Mouse (Mus musculus) frontal cortex, postnatal 25 days (tissue): ENCODE results near the gene Mmp25.
A peak's percentile ranks its signal among the peaks of the same experiment; 100 is the strongest.
"Not testable (repeated sequence)": the region's sequence is repeated elsewhere in the genome, so short reads cannot be mapped to it uniquely, and the experiment has no call there.

Experiments used
- DNase-seq, 2 experiments: peaks; one replicate each; pipeline ENCODE4 v3.0.0; 2022; ENCODE audit warnings: low spot score in 2 of 2

The Mmp25 gene

DNA sequence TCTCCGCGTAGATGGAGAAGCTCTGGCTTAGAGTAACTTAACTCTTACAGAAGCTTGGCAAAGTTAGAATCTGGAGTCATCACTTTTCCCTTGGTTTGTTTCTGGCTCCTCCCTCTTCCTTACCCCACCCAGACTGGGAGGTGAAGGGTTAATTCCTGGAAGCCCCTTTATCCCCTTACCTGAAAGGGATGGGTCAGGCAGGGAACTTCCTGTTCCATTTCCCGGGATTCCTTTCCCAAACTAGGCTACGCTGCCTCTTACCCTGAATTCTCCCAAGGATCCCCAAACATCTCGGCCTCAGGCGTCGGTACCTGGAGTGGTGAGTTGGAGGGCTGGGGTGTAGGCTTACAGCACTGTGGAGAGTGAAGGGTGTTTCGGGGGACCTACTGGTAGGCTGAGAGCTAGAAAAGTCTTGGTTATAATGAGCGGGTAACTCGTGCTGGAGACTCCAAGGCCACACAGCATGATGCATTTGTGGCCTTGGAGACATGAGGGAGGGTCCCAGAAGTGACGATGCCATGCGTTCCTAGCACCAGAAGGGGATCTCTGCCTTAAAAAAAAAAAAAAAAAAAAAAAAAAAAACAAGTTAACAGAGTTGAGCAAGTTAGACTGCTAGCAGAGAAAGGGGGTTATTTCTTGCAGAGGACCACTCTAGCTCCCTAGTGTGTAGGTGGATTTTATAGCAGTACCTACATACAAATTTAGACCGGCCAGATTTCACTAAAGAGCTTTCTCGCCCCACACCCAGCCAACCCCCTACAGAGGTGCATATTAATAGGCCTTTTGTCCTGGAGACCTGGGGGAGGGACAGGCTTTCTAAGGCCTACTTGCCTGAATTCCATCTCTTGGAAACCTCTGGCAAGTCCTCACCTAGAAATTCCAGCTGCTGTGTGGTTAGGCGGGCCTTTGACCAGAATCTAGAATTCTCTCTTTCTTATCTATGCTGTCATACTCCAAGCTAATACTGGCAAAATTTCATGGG is 44.1 kb downstream of the Mmp25 start, which contains the start of gene Zscan10:
TSS of gene Zscan10 (plus strand) at position 216 of the 982 bp plus-strand sequence.
- no peak for DNase-seq

DNA sequence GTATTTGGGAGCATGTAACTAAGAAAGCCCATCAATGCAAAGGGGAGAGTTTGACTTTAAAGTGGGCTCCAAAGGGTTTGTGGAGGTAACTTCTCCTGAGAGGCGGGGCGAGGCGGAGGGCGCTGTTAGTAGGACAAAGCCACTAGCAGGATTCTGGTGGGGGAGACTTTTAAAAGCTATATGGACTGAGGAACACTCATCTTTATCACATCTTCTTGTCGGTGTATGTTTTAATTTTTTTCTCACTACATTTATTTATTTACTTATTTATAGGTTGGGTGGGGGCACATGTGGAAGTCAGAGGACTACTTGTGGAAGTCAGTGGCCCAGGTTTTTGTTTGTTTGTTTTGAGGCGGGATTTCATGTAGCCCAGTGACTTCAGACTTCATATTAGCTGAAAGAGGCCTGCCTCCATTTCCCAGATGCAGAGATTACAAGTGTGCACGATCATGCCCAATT is 45.4 kb downstream of the Mmp25 start:
- no peak for DNase-seq

DNA sequence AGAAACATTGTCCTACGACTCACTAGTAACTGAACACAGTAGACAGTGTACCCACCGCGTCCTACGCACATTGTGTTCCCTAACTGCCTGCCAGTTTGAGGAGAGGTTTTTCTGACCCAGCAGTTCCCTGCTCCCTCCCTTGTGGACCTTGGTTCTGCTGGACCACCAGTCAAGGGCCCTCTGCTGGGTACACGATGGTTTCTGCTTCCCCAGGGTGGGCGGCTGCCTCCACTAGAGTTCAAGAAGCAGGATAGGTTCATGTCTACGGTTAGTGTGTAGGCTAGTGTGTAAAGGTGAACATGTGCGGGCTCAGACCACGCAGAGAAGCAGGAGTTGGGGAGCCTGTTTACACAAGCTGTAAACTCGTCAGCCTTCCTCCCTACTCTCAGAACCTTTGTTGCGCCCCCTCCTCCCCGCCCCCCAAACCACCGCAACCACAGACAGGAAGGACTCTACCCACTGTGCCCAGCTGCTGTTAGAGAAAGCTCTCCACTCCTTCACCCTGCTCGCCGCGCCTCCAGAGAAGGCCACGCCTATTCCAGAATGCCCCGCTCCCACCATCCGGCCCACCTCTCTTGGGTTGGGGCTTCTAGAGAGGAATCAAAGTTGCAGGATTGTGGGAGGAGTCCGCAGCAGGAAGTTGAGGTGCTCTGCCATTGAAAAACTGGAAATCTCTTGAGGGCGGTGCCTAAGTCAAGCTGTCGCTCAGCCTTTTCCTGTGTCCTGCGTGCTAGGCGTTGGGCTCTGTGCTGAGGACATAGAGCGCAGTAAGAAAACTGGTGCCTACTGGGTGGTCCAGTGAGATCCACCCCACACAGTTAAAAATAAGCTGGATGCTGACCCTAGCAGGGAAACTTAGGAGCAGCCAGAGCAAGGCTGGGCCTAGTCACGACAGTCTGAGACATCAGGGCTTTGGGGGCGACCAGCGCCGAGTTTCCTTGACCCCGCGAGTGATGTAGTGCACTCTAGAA is 46.2 kb downstream of the Mmp25 start, which contains the start of gene Zfp13:
TSS of gene Zfp13 (minus strand) at position 906 of the 971 bp plus-strand sequence.
- peak; percentile 40 to 62 for DNase-seq

DNA sequence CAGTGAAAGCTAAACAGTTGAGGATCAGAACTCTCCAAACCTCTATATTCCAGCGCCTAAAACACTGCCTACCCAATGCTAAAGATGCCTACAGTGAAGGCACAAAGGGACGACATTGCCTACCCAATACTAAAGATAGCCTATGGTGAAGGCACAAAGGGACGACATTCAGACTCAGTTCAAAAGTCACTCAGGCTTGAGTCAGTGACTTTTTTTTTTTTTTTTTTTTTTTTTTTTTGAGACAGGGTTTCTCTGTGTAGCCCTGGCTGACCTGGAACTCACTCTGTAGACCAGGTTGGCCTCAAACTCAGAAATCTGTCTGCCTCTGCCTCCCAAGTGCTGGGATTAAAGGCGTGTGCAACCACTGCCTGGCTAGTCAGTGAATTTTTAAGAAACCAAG is 49.9 kb downstream of the Mmp25 start:
- DNase-seq = not testable (repeated sequence)

DNA sequence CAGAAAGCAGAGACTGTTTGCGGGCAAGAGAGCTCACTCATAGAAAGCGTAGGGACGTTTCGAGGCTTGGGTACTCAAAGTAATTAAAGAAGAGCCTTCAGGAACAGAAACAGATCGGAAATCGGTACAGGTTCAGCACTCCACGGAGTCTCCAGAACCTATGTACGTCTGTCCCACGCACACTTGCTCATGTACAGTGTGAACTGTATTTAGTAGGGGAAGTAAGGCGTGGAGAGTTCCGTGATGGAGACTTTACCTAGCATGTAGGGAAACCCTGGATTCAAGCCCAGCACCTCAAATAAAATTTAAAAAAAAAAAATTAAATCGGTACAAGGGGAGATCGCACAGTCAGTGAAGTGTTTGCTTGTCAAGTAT is 52.2 kb downstream of the Mmp25 start:
- no peak for DNase-seq

DNA sequence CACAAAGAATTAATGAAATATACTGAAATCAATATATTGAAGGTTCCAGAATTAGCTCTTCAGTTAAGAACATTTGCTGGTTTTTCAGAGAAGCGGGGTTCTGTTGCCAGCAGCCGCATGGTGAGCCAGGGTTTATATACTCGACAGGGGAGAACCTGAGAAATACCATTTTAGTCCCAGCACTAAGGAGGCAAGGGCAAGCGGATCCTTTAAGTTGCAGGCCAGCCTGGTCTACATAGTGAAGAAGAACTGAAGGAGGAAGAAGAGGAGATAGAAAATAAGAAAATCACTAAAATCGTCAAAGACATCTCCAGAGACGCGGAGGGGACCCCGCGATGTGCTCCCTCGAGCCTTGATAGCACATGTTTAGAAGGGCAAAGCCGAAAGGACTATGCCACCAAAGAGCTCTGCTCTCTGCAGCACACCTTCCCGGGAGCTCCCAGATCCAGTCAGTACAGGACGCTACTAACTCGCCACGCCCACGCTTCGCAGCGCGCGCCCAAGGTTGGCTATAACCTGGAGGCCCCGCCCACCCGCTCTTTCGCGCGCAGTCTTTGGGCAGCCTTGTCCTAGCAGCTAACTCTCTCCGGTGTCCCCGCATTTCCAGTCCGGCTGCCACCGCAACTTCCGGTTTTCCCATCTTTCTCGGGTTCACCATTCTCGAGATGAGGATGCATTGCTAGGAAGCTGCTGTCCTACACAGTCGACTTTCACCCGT is 52.7 kb downstream of the Mmp25 start:
- peak; percentile 95 to 96 for DNase-seq

DNA sequence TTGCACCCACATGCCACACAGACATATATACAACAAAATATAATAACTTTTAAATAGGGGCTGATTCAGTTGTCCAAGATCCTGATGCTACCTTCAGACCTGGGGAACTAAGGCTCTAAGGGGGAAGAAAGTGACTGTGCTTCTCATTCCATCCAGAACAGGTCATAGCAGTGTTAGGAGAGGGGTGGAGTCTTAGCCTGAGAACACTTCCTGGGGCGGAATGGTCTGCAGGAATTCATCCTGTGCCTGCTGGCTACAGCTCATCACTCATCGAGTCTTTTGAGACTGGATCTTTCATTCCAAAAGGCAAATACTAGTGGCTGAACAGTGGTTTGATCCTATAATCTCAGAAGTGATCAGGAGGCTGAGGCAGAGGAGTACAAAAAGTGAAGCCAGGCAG is 57.8 kb downstream of the Mmp25 start:
- no peak for DNase-seq

DNA sequence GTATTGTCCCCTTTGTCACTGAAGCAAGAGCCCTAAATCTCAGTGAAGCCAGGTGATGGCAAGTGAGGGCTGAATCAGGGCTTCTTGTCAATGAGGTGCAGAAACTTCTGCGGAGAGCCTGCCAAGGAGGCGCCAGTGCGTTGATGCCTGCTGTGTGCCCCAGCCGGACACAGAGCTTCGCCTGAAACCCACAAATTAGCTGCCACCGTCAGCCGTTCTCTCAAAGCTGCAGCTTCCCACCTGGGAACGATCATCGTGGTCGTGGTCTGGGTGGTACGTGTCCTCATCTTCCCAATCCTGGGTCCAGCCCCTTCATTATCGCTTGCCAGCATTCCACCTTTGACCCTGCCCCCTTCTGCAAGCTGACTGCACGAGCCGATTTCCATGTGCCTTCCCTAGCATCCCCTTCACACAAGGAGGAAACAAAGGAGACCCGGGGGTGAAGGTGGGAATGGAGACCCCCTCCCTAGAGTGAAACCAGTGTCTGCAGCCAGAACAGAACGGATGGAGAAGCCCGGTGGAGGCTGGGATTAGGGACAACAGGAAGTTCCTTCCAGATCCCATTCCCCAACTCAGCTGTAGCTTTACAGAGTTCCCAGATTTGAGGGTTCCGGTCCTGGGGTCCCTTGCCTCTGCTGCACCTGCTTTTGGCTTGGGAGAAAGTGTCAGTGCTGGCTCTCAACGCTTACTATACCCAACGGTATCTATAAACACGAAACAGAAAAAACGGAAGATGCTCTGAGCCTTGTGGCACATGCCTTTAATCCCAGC is 59.2 kb downstream of the Mmp25 start:
- DNase-seq = peak; percentile 32 to 67

DNA sequence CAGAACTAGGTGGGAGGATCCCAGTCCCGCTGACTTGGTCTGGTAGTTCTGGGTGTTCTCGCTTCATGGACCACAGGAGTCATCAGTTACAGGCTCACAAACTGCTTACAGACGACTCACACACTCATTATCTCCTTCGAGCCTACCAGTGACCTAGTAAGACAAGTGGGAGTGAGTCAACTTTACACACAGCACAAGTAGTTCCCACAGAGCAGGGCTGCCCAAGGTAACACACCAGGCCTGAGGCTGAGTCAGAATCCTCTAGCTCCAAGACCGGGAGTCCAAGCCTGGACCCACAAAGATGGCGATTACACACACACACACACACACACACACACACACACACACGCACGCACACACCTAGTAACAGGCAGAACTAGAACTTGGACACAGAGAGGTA is 60.3 kb downstream of the Mmp25 start:
- no peak for DNase-seq
